Mouse (Mus musculus) heart, adult 11 months (tissue): ENCODE data around the gene Ddhd1.

Experiments
- DNase-seq: peaks from one replicate; pipeline ENCODE4 v3.0.0; 2022

Gene Ddhd1

GRCm38 (mm10) chr14:45644202-45644601, 13.7 kb downstream of the Ddhd1 start:
- DNase-seq: peak; percentile 45

- peak; percentile 83 for DNase-seq
These were observed 14.5 kb downstream of the Ddhd1 start for GRCm38 (mm10) chr14:45643461-45643860.

DNA sequence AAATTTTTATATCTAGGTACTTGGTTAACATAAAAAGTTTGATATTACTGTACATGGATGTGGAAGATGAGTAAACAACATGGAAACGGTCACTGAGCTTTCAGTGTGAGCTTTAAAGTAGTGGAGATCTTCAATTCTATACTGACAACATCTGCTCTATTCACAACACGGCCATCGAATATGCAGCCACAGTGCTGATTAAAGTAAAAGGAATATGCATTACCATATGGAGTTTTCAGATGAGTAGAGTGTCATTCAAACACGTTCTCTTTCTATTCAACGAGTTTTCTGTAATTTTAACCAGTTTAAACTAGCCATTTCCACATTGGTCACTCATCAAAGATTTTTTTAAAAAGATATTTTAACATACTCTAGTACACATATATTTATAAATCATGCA, 15.1 kb downstream of the Ddhd1 start:
- no peak for DNase-seq

- DNase-seq: peak; percentile 56
These were observed 15.7 kb downstream of the Ddhd1 start for GRCm38 (mm10) chr14:45642217-45642616.

DNA sequence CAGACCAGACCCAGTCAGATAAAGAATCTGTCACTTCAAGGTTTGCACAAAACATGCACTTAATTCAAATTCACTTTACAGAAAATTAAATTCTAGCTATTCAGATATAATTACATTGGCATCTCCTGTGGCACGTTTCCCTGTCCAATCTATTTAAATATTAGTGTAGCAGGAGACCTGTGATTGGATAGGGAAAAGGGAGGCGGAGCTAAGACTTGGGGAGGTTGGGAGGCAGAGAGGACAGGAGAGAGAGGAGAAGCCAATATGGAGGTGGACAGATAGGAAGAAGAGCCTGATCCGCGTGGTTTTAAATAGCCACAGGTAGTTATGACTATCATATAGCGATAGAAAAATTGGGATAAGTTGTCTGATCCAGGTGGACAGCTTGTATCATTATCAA, 19.2 kb downstream of the Ddhd1 start:
- peak; percentile 80 for DNase-seq

DNA sequence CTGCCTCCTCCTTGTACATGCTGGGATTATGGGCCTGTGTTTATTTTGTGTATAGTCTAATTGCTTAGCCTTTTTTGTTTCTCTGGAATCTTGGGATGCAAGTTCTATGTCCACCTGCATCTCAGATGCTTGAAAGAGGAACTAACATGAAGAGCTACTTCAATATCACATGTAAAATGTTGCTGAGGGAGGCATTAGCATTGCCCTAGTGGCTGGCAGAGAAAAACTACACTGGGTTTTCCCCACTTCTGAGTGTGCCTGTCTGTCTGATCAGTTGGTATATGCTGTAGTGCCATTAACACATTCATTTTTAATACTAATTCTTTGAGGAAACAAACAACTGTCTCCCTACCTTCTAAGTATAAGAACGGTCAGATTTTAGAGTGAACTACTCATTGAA, 22.4 kb downstream of the Ddhd1 start:
- DNase-seq: no peak

DNA sequence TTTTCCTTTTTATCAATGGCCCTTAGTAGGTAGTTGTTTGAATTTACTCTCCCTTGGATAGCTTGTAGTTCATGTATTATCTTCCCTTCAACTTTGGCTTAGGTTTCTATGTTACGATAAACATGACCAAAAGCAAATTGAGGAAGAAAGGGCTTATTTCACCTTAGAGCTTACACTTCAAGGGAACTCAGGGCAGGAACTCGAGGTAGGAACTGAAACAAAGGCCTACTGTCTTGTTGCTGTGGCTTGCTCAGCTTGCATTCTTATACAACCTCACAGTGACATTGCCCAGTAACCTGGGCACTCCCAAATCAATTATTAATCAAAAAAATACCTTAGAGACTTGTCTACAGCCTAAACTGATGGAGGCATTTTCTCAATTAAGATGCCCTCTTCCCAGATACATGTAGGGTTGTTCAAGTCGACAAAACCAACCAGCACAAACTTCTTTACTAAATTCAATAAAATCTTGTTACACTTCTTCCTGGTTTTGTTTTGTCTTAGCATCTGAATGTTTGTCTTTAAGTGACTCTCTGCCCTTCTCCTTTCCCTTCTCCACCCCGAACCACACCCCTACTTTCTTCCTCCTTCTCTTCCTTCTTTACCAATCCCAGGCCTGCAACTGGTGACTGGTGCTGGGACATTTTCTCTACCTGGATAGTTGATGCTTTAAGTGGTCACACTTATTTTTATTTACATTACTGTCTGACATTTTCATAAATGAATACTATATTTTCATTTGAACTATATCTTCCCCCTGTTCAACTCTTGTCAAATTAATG, 25.0 kb downstream of the Ddhd1 start:
- DNase-seq: peak; percentile 69

DNA sequence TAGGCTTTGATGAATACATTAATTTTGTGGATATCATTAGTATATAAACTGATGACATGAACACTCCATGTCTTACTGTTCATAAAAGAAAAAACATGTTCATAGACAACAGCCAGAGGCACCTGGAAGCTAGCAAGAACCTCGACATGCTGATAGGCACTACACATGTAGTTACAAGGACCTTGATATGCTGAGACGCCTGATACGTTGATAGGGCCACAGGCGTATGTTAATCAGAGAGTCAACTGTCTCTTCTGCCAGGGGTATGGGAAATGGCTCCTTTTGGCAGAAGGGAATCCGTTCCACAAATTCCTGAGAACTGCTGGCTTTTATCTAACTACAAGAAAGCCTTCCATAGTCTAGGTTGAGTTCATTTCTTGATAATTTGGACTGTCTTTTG, 27.4 kb downstream of the Ddhd1 start:
- DNase-seq: peak; percentile 27

DNA sequence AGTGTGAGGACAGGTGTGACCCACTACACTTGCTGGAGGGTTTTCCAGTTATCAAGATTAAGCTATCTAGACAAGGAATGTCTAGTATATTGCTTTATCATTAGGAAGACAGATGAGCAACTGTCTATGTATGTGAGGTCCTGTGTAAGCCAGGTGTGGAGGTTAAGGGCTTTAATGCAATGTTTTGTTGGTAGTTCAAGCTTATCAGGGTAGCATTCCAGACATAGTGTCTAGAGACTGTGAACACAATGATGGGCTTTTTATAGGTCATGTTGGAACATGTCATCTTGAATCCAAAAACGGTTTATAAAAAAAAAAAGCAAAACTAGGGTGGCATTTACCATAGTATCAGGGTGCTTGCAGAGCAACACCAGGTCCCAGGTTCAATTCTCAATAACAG, 28.0 kb downstream of the Ddhd1 start:
- no peak for DNase-seq

DNA sequence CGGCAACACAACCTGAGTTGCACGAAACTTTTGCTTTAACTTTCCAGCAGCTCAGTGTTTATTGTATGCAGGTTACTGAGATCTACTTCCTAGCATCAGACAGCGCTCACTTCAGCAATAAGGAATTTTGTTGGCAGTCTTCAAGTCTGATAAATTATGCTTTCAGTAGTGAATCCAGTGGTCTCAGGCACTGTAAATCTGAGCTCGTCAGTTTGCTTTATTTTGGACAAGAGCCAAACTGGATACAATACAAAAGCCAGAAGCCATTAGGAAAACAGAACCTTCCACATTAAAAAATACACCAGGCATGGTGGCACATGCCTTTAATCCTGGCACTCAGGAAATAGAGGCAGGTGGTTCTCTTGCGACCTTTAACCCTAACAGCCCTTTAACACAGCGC, 39.6 kb downstream of the Ddhd1 start:
- peak; percentile 18 for DNase-seq

GRCm38 (mm10) chr14:45616526-45616925, 41.4 kb downstream of the Ddhd1 start:
- peak; percentile 55 for DNase-seq

DNA sequence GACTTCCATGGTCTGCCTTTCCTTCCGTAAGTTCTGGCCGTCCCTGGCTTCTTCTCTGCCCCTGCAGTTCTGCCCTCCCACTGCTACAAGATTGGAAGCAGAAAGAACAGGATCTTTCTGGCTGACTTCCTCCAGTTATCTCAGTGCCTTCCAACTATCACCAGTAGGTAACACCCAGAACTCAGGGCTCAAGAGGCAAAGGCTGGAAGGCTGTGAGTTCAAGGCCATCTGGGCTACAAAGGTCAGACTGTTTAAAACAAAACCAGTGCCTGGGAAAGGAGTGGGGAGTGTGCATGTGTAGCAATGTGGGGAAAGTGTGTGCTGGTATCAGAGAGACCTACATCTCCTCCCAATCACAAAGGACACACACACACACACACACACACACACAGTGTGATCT, 42.2 kb downstream of the Ddhd1 start:
- peak; percentile 64 for DNase-seq

- peak; percentile 72 for DNase-seq
These were observed 43.1 kb downstream of the Ddhd1 start for GRCm38 (mm10) chr14:45614822-45615221.

DNA sequence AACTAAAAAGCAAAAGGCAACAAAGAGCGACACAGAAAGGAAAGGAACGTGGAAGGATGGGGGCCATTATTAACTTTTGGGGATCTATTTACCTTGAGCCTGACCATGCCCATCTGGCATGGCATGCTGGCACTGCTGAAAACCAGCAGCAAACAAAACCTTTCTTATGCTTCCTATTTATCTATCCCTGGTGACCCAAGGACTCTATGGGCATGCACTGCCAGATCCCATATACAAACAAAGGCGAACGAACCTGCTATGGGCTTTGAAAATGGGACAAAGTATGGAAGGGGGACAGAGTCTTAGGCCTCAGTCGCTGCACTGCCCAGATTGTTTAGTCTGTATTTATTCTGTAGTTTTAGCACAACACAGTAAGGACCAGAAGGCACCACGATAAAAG, 43.5 kb downstream of the Ddhd1 start:
- peak; percentile 61 for DNase-seq

DNA sequence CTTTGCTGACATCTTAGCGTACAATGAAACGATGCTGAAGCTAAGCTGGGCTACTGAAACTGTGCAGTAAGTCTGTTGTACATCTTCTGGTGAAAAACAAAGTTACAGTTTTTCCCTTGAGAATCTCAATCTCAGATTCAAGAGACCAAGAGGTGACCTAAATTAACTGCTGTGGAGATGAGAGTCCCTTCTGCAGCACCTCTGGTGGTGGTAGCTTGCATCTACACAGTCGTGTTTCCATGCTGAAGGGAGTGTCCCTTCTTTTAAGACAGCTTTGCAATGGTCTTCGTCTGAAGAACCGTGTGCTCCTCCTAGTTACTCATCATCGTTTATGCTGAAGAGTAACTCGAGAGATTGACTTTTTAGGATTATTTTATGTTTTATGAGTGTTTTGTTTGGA, 46.3 kb downstream of the Ddhd1 start:
- no peak for DNase-seq

DNA sequence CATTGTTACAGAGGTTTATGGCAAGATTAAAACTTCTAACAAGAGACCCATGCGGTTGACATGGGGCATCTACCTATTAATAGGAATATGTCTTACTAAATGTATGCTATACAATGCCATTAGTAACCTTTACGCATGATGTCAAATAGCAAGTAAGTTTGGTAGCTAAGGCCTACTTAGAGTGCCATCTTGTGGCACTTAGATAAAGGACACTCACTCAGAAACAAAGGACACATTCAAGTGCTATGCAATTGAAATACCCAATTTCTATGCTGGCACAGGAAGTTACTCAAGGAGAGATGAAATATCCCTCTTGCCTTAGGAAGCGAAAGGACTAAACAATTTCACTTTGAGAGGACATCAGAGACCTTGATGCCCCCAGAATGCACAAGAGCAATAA, 55.9 kb downstream of the Ddhd1 start:
- no peak for DNase-seq

DNA sequence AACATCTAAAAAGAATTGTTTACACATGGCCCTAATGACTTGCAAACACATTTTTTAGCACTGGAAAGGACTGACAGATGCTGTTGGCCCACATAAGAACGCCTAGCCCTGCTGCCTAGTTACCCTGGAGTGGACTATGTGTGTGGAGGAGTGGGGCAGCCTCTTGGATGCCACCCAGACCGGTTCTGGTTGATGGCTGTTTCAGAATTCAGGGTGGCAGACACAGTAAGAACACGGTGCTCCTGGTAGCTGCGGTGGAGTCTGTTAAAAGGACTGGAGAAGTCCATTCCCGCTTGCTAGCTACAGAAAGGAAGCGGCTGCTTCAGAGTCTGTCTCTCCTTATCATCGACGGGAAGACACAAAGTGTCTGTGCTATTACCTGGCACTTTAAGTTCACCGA, 57.4 kb downstream of the Ddhd1 start:
- DNase-seq: no peak

DNA sequence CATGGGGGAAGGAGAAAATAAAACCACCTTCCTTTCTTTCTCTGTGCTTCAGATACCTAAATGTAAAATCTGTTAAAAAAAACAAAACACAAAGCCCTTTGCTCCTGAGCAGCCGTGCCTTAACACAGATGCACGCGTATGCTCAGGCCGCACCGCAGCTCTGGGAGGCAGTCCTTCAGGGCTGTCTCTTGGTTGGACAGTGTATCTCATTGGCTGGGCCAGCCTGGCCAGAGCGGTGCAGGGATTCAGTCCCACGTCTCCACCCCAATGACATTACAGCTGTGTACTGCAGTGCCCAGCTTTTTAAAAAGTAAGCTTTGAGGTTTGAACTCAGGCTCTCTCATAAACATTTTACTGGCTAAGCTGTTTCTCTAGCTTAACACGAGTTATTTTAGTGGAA, 60.1 kb downstream of the Ddhd1 start:
- no peak for DNase-seq

DNA sequence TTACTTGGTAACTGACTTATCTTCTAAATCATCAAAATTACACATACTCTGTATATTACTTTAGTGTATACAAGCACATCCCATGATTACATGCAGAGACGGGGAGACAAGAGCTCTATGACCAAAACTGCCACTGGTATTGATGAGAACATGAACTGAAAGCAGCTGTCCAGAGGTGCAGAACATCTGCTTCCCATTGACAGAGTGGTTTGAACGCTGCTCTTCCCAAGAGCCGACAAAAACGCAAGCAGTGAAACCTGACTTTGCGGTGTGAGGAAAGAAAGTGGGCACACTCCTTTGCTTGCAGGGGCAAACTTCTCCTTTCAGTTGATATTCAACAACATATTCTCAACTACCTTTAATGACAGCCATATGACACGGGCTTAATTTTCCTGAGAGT, 64.7 kb downstream of the Ddhd1 start:
- DNase-seq: peak; percentile 51

GRCm38 (mm10) chr14:45588403-45588802, 69.5 kb downstream of the Ddhd1 start:
- DNase-seq: peak; percentile 58

DNA sequence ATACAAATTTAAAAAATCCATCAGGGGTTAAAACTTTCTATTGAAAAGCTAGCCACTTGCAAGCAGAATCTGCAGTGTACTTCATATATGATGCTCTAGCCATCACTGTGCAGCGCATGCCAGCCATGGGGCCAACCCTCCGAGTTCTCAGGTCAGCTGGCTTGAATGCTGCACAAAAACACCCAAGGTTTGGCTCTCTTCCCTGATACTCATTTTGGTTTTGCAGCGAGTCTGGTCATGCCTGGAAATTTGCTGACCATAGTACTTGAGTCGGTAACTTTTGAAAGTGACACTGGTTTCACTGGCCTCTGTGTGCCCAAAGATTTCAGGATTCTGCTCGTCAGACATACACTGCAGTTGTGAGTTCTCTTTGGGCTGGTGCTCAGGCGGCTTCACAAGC, 70.4 kb downstream of the Ddhd1 start:
- DNase-seq: peak; percentile 57

- peak; percentile 35 for DNase-seq
These were observed 74.4 kb downstream of the Ddhd1 start for GRCm38 (mm10) chr14:45583494-45584027.

DNA sequence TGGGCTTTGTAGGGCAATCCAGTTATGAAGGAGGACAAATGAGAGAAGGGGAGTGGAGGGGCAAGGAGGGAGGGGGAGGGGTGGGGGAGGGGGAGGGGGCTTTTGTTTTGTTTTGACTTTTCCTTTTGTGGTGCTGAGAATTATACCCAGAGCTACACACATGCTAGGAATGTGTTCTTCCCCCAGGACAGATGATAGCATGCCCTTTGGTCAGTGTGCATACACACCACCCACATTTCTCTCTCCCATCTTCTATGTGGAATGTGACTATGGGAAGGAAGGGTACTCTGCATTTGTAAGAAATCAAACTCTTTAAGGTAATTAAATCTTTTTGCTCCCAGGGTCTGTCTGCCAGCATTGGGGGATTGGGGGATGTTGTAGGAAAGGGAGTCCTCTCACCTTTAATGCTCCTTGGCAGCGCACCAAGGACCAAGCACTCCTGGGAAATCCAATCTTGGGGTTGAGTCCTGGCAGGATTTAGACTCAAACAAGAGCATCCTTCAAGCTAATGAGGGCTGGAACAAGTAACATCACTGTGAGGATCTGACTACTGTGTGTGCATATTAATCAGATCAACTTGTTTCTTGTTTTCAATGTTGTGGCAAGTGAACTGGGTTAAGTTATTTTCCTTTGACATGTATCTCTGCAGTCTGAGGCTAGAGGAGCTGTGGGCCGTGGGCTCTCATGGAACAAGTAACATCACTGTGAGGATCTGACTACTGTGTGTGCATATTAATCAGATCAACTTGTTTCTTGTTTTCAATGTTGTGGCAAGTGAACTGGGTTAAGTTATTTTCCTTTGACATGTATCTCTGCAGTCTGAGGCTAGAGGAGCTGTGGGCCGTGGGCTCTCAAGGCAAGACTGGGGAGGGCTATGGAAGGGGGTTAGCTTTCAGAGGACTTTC, 76.8 kb downstream of the Ddhd1 start:
- DNase-seq: peak; percentile 55
